Mouse (Mus musculus) ovary, postnatal 36 days (tissue): ENCODE measurements around the gene Cep170.
A peak's percentile ranks its signal among the peaks of the same experiment; 100 is the strongest.

Source experiments
- DNase-seq: peaks from one replicate; pipeline ENCODE4 v3.0.0; 2022; ENCODE audit warnings: low spot score, mixed read lengths

Cep170 gene

DNA sequence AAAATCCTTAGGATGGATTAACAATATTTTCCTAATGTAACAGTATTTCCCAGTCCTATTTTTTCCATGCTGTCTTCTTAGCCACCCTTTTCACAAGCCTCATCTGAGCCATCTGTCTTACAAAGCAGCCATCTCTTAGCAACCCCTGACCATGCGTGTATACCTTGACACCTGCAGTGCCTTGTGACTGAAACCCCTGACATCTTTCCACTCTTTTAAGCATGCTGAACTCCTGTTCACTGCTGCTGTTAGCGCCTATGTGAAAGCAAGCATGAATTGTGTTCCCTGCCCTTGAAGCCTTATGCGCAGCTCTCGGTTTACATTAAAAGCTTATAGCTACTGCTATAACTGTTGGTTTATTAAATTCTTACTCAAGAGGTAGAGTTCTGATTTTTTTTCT lies 11.2 kb upstream of the Cep170 start:
- no peak for DNase-seq

DNA sequence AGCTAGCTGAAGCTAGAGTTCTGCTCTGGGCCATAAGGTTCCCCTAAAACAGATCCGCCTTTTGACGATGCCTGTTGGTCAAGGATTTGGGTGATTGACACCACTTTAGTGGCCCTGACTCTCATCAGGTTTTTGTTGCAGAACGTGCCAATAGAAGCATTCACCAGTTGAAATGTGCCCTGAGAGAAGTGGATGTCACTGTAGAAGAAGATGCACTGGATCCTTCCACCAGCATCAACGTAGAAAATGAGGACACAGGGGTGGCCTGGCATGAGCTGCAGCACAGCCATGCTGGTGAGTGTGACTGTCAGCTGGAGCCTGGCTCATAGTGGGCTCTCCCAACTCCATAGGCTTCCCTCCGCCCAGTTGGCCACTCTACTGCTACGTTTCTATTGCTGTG lies 10.7 kb upstream of the Cep170 start:
- DNase-seq: no peak

DNA sequence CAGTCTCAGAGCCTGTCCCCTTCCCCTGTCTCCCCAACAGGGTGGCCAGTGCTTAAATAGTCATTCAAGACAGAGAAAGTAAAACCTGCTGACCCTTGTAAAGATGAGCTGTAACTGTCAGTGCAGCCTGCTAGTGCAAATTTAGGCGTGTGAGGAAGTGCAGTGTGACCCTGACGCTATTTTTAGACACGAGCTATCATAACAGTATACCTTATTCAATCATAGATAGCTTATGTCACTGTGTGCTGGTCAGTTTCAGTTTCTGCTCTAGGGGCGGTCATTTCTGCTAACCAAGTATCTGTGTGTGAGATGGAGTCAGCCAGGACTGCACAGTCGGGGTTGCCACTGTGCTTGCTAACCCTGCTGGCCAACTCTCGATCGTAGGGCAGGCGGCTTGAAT lies 10.0 kb upstream of the Cep170 start:
- DNase-seq: no peak

DNA sequence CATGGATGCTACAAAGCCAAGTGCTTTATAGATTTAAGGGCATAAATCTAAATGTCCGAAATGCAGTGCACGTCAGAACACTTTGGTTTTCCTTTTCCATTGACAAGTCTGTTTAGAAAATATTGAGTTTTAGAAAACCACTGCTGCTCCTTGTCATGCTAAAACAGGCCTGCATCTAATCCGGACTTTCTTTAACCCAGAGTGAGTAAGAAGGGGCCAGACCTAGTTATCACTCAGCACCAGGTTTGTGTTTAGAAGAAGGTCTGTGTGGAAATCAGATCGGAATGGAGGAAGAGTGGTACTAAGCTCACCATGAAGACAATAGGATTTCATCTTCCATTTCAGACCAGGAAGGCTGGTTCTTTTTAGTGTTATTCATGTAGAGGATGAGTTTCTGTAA lies 9.1 kb upstream of the Cep170 start:
- DNase-seq: no peak

DNA sequence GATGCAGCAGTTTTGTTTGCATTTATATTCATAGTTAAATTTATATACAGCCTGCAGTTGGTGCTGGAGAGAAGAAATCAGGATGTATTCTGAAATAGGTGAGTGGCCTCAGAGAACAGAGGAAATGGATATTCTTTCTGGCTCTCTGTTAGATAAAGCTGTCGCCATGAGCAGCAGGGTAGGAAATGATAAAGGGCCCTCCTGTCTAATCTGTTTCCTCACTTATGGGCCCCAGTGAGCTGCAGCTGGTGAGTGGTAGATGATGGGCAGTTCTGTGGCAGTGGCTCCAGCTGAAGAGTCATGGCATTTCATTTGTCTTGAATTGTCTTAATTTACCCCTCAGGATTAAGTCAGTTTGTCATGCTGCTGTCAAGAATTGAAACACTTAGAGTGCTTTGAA lies 8.1 kb upstream of the Cep170 start:
- DNase-seq: no peak

DNA sequence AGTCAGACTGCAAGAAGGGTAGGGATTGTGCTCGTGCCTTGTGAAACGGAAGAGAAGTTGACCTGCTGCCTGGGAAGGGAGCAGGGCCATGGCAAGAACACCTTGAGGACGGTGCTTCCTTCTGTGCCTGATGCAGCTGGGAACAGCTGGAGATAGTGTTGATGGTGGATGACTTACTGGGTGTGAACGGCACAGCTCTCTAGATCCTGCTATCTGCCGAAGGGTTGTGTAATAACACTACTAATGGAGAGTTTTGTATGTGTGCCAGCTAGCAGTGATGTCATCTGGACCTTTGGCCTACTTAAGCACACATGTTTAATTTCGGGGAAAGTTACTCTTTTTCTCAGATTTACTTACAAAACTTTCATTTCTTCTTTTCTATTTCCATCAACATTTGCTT lies 4.9 kb upstream of the Cep170 start:
- DNase-seq: no peak

DNA sequence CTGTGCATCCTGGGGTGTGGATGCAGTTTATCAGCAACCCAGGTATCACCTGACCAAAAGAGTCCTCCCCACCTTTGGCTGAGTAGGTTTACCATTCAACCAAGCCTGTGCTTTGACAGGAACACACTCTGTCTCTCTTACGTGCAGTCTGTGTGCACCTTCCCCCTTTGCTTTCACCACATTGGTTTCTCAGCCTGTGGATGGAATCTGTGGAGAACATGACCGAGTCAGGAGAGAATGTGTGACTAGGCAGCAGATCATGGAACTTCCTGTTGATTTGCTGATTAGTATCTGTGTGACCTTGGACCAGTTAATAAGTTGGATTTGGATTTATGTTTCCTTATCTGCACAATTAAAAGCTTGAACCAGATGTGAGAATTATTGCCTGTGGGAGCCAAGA lies 4.3 kb upstream of the Cep170 start:
- no peak for DNase-seq

DNA sequence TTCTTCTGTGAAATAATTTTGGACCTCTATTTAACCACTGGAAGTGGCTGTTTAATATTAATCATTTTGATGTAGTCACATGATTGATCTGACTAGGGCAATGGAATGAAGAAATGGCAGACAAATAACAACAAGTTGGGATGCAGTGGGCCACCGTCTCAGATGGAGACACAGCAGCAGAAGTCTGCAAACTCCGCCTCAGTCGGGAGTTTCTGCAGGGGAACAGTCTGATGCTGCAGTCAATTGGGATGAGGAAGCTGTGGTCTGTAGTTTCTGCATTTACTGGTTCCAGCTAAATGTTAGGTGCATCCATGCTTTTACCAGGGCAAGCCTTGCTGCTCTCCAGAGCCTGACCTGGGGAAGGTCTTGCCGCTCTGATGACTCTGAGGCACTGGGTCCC lies 2.9 kb upstream of the Cep170 start:
- no peak for DNase-seq

DNA sequence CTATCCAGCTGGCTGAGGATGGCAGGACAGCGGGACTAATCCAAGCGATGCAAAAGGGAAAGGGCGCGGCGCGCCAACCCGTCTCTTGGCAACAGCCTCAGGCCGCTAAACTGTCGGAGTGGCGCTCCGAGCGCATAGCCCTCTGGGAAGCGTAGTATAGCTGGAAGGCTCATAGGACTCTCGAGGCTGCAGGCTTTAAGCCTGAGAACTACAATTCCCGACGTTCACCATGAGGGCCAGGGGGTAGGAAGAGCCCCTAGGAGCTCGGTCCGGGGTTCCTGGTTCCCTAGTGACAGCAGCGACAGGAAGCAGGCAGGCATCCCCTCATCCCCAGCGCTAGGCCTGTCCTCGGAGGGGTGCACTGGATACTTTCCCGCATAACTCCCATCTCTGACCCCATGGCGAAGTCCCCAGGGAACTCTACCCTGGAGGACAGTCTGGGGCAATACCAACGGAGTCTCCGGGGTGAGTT lies 760 bp upstream of the Cep170 start, which contains the start of gene Sdccag8:
Gene Sdccag8, plus strand, starts transcription at position 70 of the 472 bp plus-strand sequence.
- peak; percentile 90 for DNase-seq

DNA sequence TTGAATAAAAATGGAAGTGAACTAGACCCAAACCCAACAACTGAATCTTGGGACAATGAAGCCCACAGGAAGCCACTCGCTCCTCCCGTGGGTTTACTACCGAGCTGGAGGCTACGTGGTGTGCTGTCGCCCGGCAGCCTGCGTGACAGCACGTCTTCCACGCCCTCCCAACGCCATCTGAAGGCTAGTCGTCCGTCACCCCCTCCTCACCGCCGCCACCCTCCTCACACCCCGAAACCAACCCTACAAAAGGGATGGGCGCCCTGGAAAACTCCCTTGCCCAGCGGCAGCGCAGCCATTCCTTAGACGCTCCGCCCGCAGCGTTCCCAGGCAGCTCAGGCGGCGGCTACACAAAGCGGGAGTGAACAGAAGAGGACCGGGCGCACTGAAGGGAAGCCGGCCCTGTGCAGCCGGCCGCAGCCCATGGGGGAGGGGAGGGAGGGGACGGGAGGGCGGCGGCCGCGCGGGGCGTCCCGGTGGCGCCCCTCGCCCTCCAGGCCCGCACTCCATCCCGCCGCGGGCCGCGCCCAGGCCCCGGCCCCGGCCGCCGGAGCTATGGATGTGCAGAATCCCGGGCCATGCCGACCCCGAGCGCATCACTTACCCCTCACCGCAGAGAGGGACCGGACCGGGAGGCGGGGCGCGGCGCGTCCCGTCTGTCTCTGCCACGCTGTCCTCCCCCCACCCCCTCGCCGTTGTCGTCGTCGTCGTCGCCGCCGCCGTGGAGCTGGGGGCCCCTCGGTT lies 403 bp downstream of the Cep170 start:
- DNase-seq: peak; percentile 67

DNA sequence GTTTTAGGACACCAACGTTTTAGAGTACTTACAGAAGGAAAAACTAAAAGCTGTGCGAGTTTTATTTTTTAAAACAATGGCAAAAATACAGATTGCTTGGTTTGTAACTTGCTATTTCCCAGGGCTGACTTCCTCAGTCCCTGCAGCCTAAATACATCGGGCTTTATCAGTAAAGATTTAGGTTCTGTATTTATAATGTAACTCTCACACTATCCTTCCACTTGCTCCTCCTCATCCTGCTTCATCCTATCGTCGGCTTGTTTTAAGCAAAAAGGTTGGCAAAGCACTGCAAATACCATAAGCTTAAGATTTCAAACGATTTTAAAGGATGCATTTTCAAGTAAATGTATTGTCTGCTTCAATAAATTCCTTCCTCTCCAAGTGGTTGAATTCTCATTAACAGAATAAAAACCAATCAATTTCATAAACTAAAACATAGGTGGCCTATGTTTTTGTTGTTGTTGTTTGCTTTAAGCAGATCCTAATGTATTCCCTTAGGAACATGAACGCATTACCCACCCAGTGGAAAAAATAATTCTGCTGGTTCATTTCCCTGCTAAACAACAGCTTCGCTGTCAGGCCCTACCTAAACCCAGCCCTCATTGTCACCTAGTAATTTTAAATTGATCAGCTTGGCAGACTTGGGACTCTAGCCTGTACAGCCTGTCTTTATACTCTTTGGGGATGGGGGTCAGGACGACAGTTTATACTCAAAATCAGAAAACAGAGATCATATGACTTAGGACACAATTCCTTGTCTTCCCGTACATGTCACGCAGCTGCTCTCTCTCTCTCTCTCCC lies 1.2 kb downstream of the Cep170 start:
- no peak for DNase-seq

DNA sequence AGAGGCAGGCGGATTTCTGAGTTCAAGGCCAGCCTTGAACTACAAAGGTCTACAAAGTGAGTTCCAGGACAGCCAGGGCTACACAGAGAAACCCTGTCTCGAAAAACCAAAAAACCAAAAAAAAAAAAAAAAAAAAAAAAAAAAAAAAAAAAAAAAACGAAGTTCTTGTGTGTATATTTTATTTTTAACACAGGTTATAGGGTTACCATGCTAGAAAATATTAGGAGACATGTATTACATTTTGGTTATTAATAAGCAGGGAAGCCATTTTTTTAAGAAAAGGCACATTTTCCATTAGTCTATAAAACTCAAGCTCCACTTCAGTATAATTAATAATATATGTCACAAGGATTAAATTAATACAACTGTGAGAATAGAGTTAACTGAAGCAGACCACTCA lies 2.0 kb downstream of the Cep170 start:
- no peak for DNase-seq

DNA sequence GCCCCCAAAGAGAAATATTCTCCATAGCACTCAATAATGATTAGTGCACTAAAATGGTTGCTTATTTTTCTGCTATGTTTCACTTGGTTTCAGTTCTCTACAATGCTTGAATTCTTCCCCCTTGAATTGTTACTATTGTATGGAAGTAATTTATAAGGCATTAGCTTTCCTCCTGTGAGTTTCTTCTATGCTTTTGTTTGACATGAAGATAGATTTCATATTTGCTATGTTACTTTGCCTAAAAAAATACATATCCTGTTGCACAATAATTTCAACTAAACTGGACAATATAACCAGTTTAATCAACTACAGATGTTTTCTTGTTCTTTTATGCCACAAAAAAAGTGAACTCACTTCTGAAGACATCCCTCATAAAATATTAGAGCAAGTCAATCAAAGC lies 3.7 kb downstream of the Cep170 start:
- DNase-seq: no peak

DNA sequence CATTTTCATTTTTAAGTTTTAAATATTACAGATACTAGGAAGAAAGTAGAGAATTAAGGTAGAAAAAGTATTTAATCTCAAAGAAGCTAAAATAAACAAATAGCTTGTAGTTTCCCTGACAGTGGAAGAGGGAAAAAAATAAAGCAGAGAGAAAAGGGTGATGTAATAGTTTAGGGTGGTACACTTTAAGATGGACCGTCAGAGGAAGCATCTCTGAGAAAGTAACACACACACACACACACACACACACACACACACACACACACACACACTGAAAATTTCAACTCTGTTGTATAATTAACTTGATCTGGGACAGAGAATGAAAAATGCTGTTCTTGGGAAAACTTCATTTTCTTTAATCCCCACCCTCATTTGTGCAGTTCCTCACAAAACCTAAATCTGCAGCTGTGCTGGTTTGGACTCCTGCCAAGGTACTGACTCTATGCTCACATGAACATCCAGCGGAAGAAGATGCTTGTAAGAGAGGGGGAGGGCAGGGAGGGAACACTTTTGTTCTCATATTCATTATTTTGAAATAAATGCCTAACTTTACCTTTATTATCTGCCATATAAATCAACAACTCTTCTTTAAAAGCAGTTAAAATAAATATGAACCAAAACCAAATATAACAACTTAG lies 13.0 kb downstream of the Cep170 start:
- no peak for DNase-seq

DNA sequence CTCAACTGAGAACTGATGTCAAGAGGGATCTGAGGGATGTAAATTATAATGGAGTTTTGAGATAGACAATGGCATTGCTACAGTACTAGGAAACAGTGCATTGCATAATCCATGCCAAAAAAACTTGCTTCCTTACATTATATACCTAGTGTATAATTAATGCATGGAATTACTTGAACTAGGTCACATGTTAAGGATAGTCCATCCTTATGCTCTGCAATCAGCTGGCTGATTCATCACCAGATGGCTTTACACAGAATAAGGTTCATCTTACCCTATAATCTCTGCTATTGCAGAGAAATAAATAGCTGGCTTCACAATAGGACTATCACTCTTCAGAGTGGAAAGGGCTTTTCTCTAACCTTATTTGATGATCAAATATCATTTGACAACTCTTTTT lies 15.2 kb downstream of the Cep170 start:
- no peak for DNase-seq

DNA sequence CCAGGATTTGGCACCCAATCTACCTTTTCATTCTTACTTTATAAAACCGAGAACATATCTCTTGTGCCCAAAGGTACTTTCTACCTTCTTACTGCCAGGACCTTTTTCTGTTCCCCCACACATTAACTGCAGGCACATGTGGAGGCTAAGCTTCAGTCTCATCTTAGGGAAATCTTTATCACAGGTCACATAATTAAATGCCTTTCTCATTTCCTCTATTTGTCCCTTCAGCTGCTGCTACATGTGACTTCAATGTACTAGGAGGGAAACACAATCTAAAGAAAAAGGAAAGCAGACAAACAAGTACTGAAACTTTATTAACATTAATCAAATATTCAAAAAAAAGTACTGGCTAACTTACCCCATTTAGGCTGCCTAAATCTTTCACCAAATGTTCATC lies 21.7 kb downstream of the Cep170 start:
- DNase-seq: no peak

DNA sequence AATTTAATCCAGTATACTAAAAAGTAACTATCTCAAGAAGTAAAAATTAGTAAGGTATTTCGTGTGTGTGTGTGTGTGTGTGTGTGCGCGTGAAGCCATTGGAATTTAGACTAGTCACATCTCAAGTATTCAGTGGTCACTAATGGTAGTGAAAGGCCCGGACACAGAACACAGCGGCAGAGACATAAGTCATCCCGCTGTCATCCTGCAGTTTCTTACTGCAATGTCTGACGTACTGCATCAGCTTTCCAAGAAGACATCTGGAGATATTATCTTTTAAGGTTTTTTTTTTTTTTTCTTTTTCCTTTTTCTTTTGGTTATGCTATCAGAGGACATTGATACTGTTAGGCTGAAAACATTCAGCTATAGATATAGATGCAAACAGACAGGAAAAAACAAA lies 24.5 kb downstream of the Cep170 start:
- DNase-seq: no peak

DNA sequence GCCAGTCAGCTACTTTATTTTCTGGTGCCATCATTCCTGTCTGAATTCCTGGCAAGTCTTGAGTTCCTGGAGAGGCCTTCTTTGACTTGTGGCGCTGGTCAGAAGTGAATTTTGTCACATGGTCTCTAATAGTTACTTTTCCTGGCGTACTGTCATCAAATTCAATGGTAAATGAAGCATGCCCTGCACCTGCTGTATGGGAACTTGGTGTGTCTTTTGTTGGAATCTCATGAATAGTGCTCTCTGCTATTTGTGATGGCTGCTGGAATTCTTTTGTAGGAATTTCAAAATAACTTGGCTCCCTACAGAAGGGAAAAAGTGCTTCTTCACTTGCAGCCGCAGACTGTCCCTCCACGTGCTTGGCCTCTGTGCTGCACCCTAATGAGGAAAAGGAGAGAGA lies 39.3 kb downstream of the Cep170 start:
- no peak for DNase-seq

DNA sequence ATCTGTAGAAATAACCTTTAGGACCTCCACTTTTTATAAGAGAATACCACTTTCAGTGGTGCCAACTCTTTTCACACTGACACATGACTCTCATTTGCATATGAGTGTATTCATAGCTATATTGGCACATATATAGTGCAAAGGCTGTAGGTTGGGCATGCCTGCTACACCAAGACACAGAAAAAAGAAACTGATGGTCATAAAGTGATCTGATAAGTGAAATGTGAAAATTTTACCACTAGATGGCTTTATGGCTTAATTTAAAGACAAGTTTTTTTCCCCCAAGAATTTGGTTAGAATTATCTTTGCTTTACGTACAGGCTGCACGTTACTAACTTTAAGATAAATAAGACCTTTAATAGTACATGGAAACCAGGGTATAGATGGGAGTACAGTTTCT lies 51.6 kb downstream of the Cep170 start:
- no peak for DNase-seq

DNA sequence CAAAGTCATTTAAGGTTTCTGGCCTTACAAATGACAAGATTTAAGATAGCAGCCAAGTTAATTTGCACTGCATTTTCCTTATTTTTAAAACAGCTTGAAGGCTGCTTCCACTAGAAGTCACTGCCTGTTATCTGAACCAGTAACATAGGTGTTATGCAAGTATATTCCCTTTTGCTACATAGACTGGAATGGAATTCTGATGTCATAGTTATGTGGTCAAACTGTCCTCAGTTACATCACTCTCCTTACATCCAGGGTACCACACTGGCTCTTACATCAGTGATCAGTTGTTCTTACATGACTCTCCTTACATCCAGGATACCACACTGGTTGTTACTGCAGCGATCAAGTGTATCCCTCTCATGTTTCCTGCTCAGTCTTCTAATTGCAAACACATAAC lies 53.2 kb downstream of the Cep170 start:
- DNase-seq: no peak

DNA sequence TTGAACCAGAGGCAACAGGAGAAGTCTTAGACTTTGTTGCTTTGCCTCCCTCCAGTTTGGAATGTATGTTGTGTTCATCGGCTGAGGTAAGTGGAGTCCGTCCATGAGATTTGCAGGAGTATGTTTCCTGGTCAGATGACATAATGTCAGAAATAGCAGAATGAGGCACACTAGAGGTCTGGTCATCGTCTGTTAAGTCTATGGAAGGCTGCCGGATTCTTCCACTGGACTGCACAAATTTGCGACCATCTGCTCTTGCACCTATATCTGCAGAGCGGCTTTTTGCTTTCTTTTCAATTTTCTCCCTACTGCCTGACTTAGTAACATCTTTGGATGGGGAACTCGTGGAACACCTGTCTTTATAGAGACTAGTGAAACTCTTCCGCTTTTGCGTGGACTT lies 58.3 kb downstream of the Cep170 start:
- DNase-seq: no peak

DNA sequence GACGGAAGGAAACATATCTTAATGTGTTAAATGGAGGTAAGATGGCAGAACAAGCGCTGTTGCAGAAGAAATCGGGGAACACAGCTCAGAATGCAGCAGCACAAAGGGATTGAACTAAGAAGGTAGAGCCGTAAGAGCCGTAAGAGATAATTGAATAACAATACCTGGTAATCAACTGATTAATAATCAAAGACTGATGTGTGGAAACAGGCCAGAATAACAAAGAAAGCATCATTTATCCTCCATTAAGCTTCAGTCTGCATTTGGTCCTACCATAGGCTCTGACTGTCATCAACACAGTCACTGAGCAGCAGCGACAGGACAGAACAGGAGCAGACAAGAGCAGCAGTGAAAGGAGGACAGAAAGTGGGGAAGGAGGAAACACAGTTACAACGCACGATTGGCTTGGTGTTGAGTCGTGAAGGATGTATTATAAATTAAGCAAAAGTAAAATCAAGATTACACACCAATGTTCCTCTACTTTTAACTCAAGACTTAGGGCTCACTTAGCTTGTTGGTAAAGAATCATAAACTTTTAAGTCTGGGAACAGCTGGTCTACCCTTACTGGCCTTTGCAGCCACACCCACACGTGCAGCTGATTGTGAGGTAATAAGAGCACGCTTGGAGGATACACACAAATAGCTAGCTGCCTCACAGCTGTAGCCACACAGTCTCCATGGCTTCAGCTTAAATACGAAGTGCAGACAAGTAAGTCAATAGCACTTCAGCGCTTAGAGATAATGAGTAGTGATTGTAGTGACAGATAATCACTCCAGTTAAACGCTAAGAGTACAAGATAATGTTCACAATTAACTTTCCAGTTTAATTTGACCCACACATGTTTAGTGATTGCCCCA lies 59.8 kb downstream of the Cep170 start:
- DNase-seq: no peak
